Mouse (Mus musculus): ENCODE results near the gene 4933411K16Rik.

- TF ChIP-seq CTCF (IDR thresholded peaks at IDR 0.05; ENCODE audit: low read depth, low read length) (no peak), POLR2A (IDR thresholded peaks at IDR 0.05; ENCODE audit: extremely low read depth, insufficient read depth, low read length) (no peak)
Observed at GRCm38 (mm10) chr19:42014231-42014825, 37.7 kb upstream of the 4933411K16Rik start.

All from liver, adult 2 months (tissue).